Mouse (Mus musculus): Measurements from ENCODE around the gene Kcnj6.

DNA sequence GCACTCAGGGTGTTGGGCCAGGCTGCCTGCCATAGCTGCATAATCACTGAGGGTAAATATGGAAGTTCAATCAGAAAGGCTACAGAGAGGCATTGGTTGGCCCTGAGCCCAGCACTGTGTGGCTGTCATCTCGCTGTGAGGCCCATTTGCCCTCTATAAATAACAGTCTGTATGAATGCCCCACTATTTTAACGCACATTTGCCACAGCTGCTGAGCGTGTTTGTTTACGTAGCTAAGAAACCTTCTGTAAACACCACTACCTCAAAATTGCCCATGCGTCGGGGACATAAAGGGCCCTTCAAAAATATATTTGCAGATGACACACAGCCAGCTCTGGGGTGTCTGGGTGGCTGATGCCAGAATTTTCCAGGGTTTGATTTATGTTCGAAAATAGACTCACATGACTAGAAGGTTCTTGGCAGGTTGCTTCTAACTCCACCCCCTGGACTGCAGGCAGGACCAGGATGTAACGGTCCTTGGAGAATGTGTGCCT lies 170.4 kb downstream of the Kcnj6 start:
- TF ChIP-seq CTCF (conservative IDR thresholded peaks at IDR 0.05; ENCODE audit: low read length): no peak
- no peak for TF ChIP-seq NANOG (IDR thresholded peaks at IDR 0.05; ENCODE audit: borderline replicate concordance, low read length)
- no peak for TF ChIP-seq POU5F1 (IDR thresholded peaks at IDR 0.05; ENCODE audit: borderline replicate concordance, low read length)

Measured in E14TG2a.4 (cell line).